Mouse (Mus musculus): ENCODE results near the gene Sfswap. TPM values are rescaled to one million over a fixed set of nuclear protein-coding genes. Genes with fewer than 3 reads are reported as not detected.

The Sfswap gene
- total RNA-seq, 1 experiment = 69.5 TPM

DNA sequence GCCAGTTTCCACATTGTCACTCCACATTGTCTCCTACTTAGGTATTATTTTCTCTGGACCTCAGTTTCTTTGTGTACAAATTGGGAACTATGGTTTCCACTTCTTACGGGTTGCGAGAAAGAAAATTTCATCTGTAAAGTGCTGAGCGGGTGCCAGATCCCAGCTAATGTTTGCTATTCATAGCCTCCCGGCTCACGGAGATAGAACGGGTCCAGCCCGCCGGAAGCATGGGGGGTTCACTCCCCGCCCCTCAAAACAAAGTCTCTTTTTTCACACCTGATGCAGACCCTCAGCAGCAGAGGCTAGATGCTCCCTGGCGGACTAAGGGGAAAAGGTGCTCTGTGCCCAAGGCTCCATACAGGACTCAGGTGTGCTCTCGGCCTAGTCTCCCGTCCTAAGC is 82.3 kb downstream of the Sfswap start:
- Histone ChIP-seq H3K27ac (ENCODE audit: insufficient read depth, low read depth, low read length, poor library complexity, severe bottlenecking) (no peak overlapping the region), H3K4me3 (ENCODE audit: insufficient read depth in 1 of 2, low read depth in 1 of 2, low read length in 2 of 2, poor library complexity in 1 of 2, severe bottlenecking in 1 of 2) (peak overlapping the region; percentile 81 to 94), H3K9me3 (ENCODE audit: control insufficient read depth, insufficient read depth, low read depth, low read length) (no peaks in the 10 kb centered on the region), H3K4me1 (ENCODE audit: control insufficient read depth in 2 of 2, insufficient read depth in 2 of 2, low read length in 2 of 2, poor library complexity in 1 of 2) (peaks cover 0 to 9% of the 10 kb centered on the region in 2 experiments; a peak in 2 of 4 replicates), H3K36me3 (ENCODE audit: control insufficient read depth, insufficient read depth, low read length, poor library complexity, severe bottlenecking) (no peaks in the 10 kb centered on the region), H3K9ac (ENCODE audit: insufficient read depth, low read depth, low read length, poor library complexity, severe bottlenecking) (peak overlapping the region; percentile 67)
- in situ Hi-C loops (cut with MboI; ENCODE audit: low sequenced_read_pairs in 2 of 2, unreplicated experiment in 2 of 2) = loop anchor here (10.0 to 25.0 kb wide), 2 partner anchors 396 to 519 kb away; no protein-coding TSS in a partner anchor
- no peak for DNase-seq (ENCODE audit: low read depth, low spot score)
- no peak for TF ChIP-seq ZNF384 (IDR thresholded peaks at IDR 0.05; ENCODE audit: low read depth, low read length)
- TF ChIP-seq MAFK (IDR thresholded peaks at IDR 0.05; ENCODE audit: insufficient read depth, low read depth, low read length) = no peak
- no peak for TF ChIP-seq CHD2 (IDR thresholded peaks at IDR 0.05; ENCODE audit: low read depth, low read length)
- TF ChIP-seq ZC3H11A (IDR thresholded peaks at IDR 0.05; ENCODE audit: borderline replicate concordance, low read depth, low read length) = no peak
- TF ChIP-seq HCFC1 (IDR thresholded peaks at IDR 0.05; ENCODE audit: borderline replicate concordance, insufficient read depth, low read length) = no peak

DNA sequence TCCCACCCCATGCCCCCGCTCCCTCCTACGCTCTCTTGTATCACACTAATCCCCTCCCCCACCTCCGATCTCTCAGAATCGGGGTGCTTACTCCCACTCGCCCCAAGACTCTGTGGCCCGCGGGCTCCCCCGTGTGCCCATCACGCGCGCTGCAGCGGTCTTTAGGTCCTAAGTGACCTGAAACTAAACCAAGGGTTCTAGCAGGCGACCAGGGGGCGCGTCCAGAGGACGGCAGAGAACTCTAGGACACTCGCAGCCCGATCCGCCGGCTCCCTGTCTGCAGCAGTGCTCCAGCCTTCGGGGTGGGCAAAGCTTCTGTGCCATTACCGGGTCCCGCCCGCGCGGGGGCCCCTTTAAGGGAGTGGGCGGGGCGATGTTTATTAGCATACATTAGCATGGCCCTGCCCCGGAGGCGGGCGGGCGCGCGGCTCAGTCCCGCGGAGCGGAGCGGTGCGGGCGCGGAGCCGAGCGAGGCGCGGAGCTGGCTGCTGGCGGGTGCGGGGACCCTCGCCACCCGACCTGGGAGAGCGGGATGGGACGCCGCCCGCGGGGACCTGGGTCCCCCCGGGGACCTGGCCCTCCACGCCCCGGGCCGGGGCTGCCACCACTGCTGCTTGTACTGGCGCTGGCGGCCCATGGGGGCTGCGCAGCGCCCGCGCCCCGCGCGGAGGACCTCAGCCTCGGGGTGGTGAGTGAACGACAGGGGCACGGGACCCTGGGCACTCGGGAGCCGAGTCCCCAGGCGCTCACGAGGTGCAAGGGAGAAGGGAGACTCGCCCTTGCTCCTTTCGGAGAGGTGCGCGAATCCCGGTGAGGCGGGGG is 83.0 kb downstream of the Sfswap start, which contains the start of gene Mmp17:
Mmp17 (plus strand) TSS at position 409 of the 822 bp plus-strand sequence.
- H3K4me3 ChIP-seq (ENCODE audit: insufficient read depth in 1 of 2, low read depth in 1 of 2, low read length in 2 of 2, poor library complexity in 1 of 2, severe bottlenecking in 1 of 2) = peak within 1 kb of the TSS; percentile 81 to 94
- peak within 1 kb of the TSS; percentile 79 for H3K9ac ChIP-seq (ENCODE audit: insufficient read depth, low read depth, low read length, poor library complexity, severe bottlenecking)
- TF ChIP-seq CHD2 (IDR thresholded peaks at IDR 0.05; ENCODE audit: low read depth, low read length) = no peak
- no peak for TF ChIP-seq MAFK (IDR thresholded peaks at IDR 0.05; ENCODE audit: insufficient read depth, low read depth, low read length)
- TF ChIP-seq HCFC1 (IDR thresholded peaks at IDR 0.05; ENCODE audit: borderline replicate concordance, insufficient read depth, low read length) = no peak
- TF ChIP-seq ZC3H11A (IDR thresholded peaks at IDR 0.05; ENCODE audit: borderline replicate concordance, low read depth, low read length) = no peak
- TF ChIP-seq ZNF384 (IDR thresholded peaks at IDR 0.05; ENCODE audit: low read depth, low read length) = no peak
- no peaks in the 10 kb centered on the region for H3K36me3 ChIP-seq (ENCODE audit: control insufficient read depth, insufficient read depth, low read length, poor library complexity, severe bottlenecking)
- in situ Hi-C loops (cut with MboI; ENCODE audit: low sequenced_read_pairs in 2 of 2, unreplicated experiment in 2 of 2) = loop anchor here (10.0 to 25.0 kb wide), 2 partner anchors 397 to 519 kb away; no protein-coding TSS in a partner anchor
- H3K9me3 ChIP-seq (ENCODE audit: control insufficient read depth, insufficient read depth, low read depth, low read length) = no peaks in the 10 kb centered on the region
- H3K4me1 ChIP-seq (ENCODE audit: control insufficient read depth in 2 of 2, insufficient read depth in 2 of 2, low read length in 2 of 2, poor library complexity in 1 of 2) = peaks cover 0 to 9% of the 10 kb centered on the region in 2 experiments; a peak in 2 of 4 replicates
- H3K27ac ChIP-seq (ENCODE audit: insufficient read depth, low read depth, low read length, poor library complexity, severe bottlenecking) = no peak within 1 kb of the TSS
- DNase-seq (ENCODE audit: low read depth, low spot score) = peak; percentile 67

DNA sequence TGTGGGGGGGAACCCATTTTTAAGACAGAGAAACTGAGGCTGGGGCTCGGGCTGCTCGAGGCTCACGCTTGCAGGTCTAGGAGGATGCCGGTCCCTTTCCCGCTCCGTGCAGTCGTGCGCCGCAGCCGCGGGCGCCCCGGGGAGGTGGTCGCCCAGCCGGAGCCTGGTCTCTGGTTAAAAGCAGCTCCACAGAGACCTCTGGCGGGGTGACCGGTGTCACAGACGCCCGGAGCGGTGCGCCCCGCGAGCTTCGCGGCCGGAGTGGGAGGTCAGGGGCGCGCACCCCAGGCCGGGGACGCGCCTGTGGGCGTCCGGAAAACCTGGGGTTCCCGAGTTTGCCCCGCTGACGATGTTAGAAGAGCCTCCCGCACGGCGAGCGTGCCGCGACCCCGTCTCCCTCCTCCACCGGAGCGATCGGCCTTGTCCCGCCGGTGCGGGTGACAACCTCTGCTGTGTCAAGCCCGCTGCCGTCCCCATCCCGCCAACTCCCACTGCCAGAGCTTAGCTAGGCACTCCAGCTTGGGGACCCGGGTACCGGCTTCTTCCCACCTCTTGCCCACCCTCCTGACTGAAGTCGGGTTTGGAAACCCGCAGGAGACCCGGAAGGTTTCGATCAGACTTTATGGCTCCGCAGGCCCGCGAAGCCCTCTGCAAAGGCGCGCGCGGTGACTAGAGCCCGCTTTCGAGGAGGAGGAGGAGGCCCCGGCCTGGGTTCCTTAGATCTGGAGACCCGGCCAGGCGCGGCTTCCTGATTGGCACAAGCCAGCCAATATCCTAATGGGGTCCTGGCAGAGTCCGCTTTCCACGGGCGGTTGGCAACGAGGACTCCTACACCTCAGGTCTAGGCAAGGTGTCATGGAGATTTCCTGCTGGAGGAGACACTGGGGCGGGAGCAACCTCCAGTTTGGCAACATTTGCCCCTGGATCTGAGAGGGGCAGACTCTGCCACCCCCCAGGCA is 83.8 kb downstream of the Sfswap start:
- no peaks in the 10 kb centered on the region for H3K36me3 ChIP-seq (ENCODE audit: control insufficient read depth, insufficient read depth, low read length, poor library complexity, severe bottlenecking)
- TF ChIP-seq CHD2 (IDR thresholded peaks at IDR 0.05; ENCODE audit: low read depth, low read length) (no peak), MAFK (IDR thresholded peaks at IDR 0.05; ENCODE audit: insufficient read depth, low read depth, low read length) (no peak), HCFC1 (IDR thresholded peaks at IDR 0.05; ENCODE audit: borderline replicate concordance, insufficient read depth, low read length) (no peak), ZNF384 (IDR thresholded peaks at IDR 0.05; ENCODE audit: low read depth, low read length) (no peak), ZC3H11A (IDR thresholded peaks at IDR 0.05; ENCODE audit: borderline replicate concordance, low read depth, low read length) (no peak)
- no peaks in the 10 kb centered on the region for H3K9me3 ChIP-seq (ENCODE audit: control insufficient read depth, insufficient read depth, low read depth, low read length)
- in situ Hi-C loops (cut with MboI; ENCODE audit: low sequenced_read_pairs in 2 of 2, unreplicated experiment in 2 of 2) = loop anchor here (10.0 to 25.0 kb wide), 2 partner anchors 398 to 520 kb away; no protein-coding TSS in a partner anchor
- H3K27ac ChIP-seq (ENCODE audit: insufficient read depth, low read depth, low read length, poor library complexity, severe bottlenecking) = no peak overlapping the region
- H3K4me3 ChIP-seq (ENCODE audit: insufficient read depth in 1 of 2, low read depth in 1 of 2, low read length in 2 of 2, poor library complexity in 1 of 2, severe bottlenecking in 1 of 2) = peak overlapping the region; percentile 81 to 94
- DNase-seq (ENCODE audit: low read depth, low spot score) = no peak
- H3K4me1 ChIP-seq (ENCODE audit: control insufficient read depth in 2 of 2, insufficient read depth in 2 of 2, low read length in 2 of 2, poor library complexity in 1 of 2) = peaks cover 0 to 9% of the 10 kb centered on the region in 2 experiments; a peak in 2 of 4 replicates
- H3K9ac ChIP-seq (ENCODE audit: insufficient read depth, low read depth, low read length, poor library complexity, severe bottlenecking) = peak overlapping the region; percentile 79

DNA sequence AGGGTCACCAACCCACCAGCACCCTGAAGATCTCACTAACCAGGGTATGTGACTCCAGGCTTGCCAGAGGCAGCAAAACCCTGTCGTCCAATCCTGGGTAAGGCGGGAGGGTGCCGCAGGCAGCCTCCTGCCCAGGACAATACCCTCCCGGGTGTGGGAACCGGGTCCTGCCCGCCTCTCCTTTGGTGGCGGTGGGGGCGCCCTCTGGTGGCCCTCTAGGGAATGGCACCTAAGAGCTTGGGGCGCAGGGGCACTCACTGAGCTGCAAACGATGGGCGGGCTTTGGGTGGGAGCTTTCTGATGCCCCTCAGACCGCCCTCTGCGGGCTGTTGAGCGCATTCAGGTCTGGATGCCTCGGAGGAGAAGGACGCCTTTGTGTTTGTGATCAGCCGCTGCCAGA is 85.0 kb downstream of the Sfswap start:
- Histone ChIP-seq H3K4me3 (ENCODE audit: insufficient read depth in 1 of 2, low read depth in 1 of 2, low read length in 2 of 2, poor library complexity in 1 of 2, severe bottlenecking in 1 of 2) (peak overlapping the region; percentile 8 to 21; a peak in 2 of 4 replicates), H3K9me3 (ENCODE audit: control insufficient read depth, insufficient read depth, low read depth, low read length) (no peaks in the 10 kb centered on the region), H3K36me3 (ENCODE audit: control insufficient read depth, insufficient read depth, low read length, poor library complexity, severe bottlenecking) (no peaks in the 10 kb centered on the region), H3K9ac (ENCODE audit: insufficient read depth, low read depth, low read length, poor library complexity, severe bottlenecking) (no peak overlapping the region), H3K27ac (ENCODE audit: insufficient read depth, low read depth, low read length, poor library complexity, severe bottlenecking) (no peak overlapping the region), H3K4me1 (ENCODE audit: control insufficient read depth in 2 of 2, insufficient read depth in 2 of 2, low read length in 2 of 2, poor library complexity in 1 of 2) (peaks cover 0 to 9% of the 10 kb centered on the region in 2 experiments; a peak in 2 of 4 replicates)
- DNase-seq (ENCODE audit: low read depth, low spot score) = peak; percentile 84
- TF ChIP-seq MAFK (IDR thresholded peaks at IDR 0.05; ENCODE audit: insufficient read depth, low read depth, low read length) (no peak), ZNF384 (IDR thresholded peaks at IDR 0.05; ENCODE audit: low read depth, low read length) (no peak), CHD2 (IDR thresholded peaks at IDR 0.05; ENCODE audit: low read depth, low read length) (no peak), ZC3H11A (IDR thresholded peaks at IDR 0.05; ENCODE audit: borderline replicate concordance, low read depth, low read length) (no peak), HCFC1 (IDR thresholded peaks at IDR 0.05; ENCODE audit: borderline replicate concordance, insufficient read depth, low read length) (no peak)
- in situ Hi-C loops (cut with MboI; ENCODE audit: low sequenced_read_pairs in 2 of 2, unreplicated experiment in 2 of 2) = loop anchor here (10.0 to 25.0 kb wide), 2 partner anchors 399 to 521 kb away; no protein-coding TSS in a partner anchor
